Mouse (Mus musculus) hindbrain, embryonic 11.5 days (tissue): ENCODE measurements around the gene Ptprh. TPM values are rescaled to one million over a fixed set of nuclear protein-coding genes. Genes with fewer than 3 reads are reported as not detected.
"Not testable (repeated sequence)": the region's sequence is repeated elsewhere in the genome, so short reads cannot be mapped to it uniquely, and the experiment has no call there.

Source experiments
- ATAC-seq: fragments of 200-750 bp; cut with Nextera tagmentation; 2 replicates; pipeline ENCODE4 v1.8.0; 2017; ENCODE audit warnings: mild to moderate bottlenecking, moderate TSS enrichment, moderate library complexity; ENCODE audit not compliant: low FRiP score
- DNase-seq: peaks from one replicate; pipeline ENCODE4 v3.0.0-alpha.2; 2015; ENCODE audit warnings: low spot score
- H3K27ac ChIP-seq: fragments of 300-500 bp; sonication (generic); 2 replicates; pipeline ENCODE4 v1.5.1; 2014; ENCODE audit warnings: mild to moderate bottlenecking, low read depth, low read length
- H3K27me3 ChIP-seq: fragments of 300-500 bp; sonication (generic); 2 replicates; pipeline ENCODE4 v1.6.1; 2014; ENCODE audit warnings: mild to moderate bottlenecking, low read length, moderate library complexity, mixed read lengths; ENCODE audit not compliant: control insufficient read depth, insufficient read depth
- H3K36me3 ChIP-seq: fragments of 300-500 bp; sonication (generic); 2 replicates; pipeline ENCODE4 v1.6.1; 2014; ENCODE audit warnings: mild to moderate bottlenecking, low read length, moderate library complexity, mixed read lengths; ENCODE audit not compliant: control insufficient read depth, insufficient read depth
- H3K4me1 ChIP-seq: fragments of 300-500 bp; sonication (generic); replicated peaks from 2 replicates; pipeline ENCODE4 v1.6.1; 2014; ENCODE audit warnings: low read length, mixed read lengths; ENCODE audit not compliant: control insufficient read depth, insufficient read depth
- H3K4me2 ChIP-seq: fragments of 300-500 bp; sonication (generic); replicated peaks from 2 replicates; pipeline ENCODE4 v1.6.1; 2014; ENCODE audit warnings: mild to moderate bottlenecking, low read depth, low read length
- H3K4me3 ChIP-seq: fragments of 300-500 bp; sonication (generic); 2 replicates; pipeline ENCODE4 v1.5.1; 2014; ENCODE audit warnings: low read depth, low read length
- H3K9ac ChIP-seq: fragments of 300-500 bp; sonication (generic); 2 replicates; pipeline ENCODE4 v1.6.1; 2014; ENCODE audit warnings: low read depth, low read length
- H3K9me3 ChIP-seq: fragments of 300-500 bp; sonication (generic); 2 replicates; pipeline ENCODE4 v1.6.1; 2016; ENCODE audit warnings: low read length; ENCODE audit not compliant: control insufficient read depth
- WGBS: fragments of 180-500 bp; shearing (Covaris S2); extraction: QIAGEN DNeasy Blood & Tissue Kit; methylation state at CpG from one replicate; pipeline ENCODE4 v1.1.7; 2014; 5-methylcytosine and 5-hydroxymethylcytosine counted together
- polyA plus RNA-seq: library from polyadenylated mRNA; unstranded; fragments of >200 nt; fragmentation: Nextera tagmentation; extraction: Ambion mirVana; gene quantifications from 2 replicates; pipeline ENCODE4 v1.2.1, GENCODE M21; 2014

Gene Ptprh
- polyA plus RNA-seq, 1 experiment from 2014 or later = not detected

DNA sequence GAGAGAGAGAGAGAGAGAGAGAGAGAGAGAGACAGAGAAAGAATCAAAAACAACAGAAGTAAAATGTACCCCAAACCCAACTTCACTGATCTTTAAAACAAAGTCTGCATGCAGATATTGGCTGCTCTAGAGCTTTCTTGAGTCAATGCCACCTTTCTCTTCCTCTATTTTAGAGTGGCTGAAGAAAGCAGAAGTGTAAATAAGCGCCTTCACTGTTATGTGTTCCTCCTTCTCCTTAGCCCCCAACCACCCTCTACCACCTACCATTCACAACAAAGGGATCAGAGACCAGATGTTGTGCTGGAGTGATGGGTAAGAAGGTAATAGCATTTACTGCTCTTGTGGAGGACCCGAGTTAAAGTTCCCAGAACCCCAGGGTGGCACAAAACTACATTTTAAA lies 31.5 kb downstream of the Ptprh start:
- not testable (repeated sequence) for H3K9ac ChIP-seq, H3K27ac ChIP-seq, H3K4me3 ChIP-seq, H3K9me3 ChIP-seq, H3K27me3 ChIP-seq, H3K36me3 ChIP-seq, H3K4me2 ChIP-seq, ATAC-seq, DNase-seq, H3K4me1 ChIP-seq
- WGBS = 85% methylated on average over 2 of the region's 2 CpGs

DNA sequence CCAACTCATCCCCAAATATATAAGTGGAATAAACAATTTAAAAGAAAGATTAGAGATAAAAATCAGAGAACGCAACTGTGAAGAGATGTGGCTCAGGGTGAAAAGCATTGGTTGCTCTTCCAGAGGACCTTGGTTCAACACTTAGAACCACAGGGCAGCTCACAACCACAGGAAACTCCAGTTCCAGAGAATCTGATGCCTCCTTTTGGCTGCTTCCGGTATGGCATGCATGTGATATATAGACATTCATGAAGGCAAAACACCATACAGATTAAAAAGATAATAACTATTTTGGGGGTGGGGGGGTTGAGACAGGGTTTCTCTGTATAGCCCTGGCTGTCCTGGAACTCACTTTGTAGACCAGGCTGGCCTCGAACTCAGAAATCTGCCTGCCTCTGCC lies 41.2 kb downstream of the Ptprh start:
- WGBS = 94% methylated on average over 3 of the region's 3 CpGs
- ATAC-seq = no peak
- Histone ChIP-seq H3K9ac (no peak overlapping the region), H3K36me3 (no peaks in the 10 kb centered on the region), H3K27ac (no peak overlapping the region), H3K4me2 (no peak overlapping the region), H3K27me3 (no peaks in the 10 kb centered on the region), H3K4me3 (no peak overlapping the region), H3K4me1 (no peaks in the 10 kb centered on the region), H3K9me3 (no peaks in the 10 kb centered on the region)
- no peak for DNase-seq

GRCm38 (mm10) chr7:4557167-4557560 lies 46.7 kb downstream of the Ptprh start:
- WGBS = 78% methylated on average over 6 of the region's 6 CpGs
- Histone ChIP-seq H3K9me3 (no peaks in the 10 kb centered on the region), H3K4me1 (no peaks in the 10 kb centered on the region), H3K4me3 (no peak overlapping the region; the same call in 1 of the 2 replicates), H3K27me3 (no peaks in the 10 kb centered on the region), H3K4me2 (no peak overlapping the region), H3K36me3 (no peaks in the 10 kb centered on the region), H3K27ac (no peak overlapping the region), H3K9ac (no peak overlapping the region)
- peak; percentile 28; the same call in 1 of the 2 replicates for ATAC-seq
- no peak for DNase-seq

DNA sequence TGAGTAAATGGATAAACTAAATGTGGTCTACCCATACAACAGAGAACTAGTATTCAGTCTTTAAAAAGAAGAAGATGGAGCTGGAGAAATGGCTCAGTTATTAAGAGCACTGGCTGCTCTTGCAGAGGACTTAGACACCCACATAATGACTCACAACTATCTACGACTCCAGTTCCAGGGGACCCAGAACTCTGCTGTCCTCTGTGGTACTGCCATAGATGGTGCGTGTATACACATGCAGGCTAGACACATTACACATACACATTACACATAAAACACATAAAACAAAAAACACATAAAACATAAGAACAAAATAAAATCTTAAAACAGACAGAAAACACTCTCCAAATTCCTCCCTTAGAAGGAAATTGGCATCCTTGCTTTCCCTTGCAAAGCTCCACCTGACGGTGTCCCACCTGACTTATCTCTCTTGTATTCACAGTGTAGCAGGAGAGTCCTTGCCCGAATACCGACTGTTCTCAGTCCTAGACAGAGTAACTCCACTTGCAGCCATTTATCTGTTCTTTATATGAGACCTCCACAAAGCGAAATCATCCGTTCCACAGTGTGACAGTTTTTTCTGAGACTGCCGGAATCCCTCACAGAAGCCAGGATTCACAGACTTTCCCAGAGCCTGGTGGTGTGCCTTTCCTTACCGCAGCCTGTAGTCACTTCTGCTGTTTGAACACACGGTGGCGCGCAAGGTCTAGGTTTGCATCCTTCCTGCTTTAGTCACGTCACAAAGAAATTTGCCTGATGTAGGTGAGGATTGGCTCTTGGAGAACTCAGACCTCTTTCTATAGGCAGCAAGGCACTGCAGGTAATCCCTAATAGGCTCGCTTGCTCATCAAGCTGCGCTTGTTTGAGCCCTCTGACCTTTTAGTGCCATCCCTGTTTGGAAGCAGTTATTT lies 47.3 kb downstream of the Ptprh start:
- peak; percentile 90 for ATAC-seq
- Histone ChIP-seq H3K4me3 (no peak overlapping the region; the same call in 1 of the 2 replicates), H3K9me3 (no peaks in the 10 kb centered on the region), H3K27me3 (no peaks in the 10 kb centered on the region), H3K36me3 (no peaks in the 10 kb centered on the region), H3K27ac (no peak overlapping the region), H3K4me2 (no peak overlapping the region), H3K9ac (no peak overlapping the region), H3K4me1 (no peaks in the 10 kb centered on the region)
- 23% methylated on average over 15 of the region's 15 CpGs for whole genome bisulfite sequencing
- peak; percentile 92 for DNase-seq

GRCm38 (mm10) chr7:4547221-4547641 lies 56.6 kb downstream of the Ptprh start, which contains the start of gene Syt5:
Syt5 (minus strand) TSS chr7:4547541.
- H3K9ac ChIP-seq = peak within 1 kb of the TSS; percentile 53
- DNase-seq (peak; percentile 68), ATAC-seq (peak; percentile 67)
- peak within 1 kb of the TSS; percentile 79 for H3K4me2 ChIP-seq
- no peaks in the 10 kb centered on the region; the same call in 1 of the 2 replicates for H3K4me1 ChIP-seq
- H3K27ac ChIP-seq = peak within 1 kb of the TSS; percentile 67
- no peaks in the 10 kb centered on the region for H3K36me3 ChIP-seq
- peak within 1 kb of the TSS; percentile 43 for H3K4me3 ChIP-seq
- WGBS = 5% methylated on average over 26 of the region's 33 CpGs
- no peaks in the 10 kb centered on the region for H3K27me3 ChIP-seq
- no peaks in the 10 kb centered on the region for H3K9me3 ChIP-seq

GRCm38 (mm10) chr7:4546591-4547131 lies 57.2 kb downstream of the Ptprh start:
- H3K9me3 ChIP-seq = no peaks in the 10 kb centered on the region
- no peaks in the 10 kb centered on the region for H3K36me3 ChIP-seq
- ATAC-seq (peak; percentile 95), DNase-seq (peak; percentile 96)
- H3K27me3 ChIP-seq = no peaks in the 10 kb centered on the region
- peak overlapping the region; percentile 53 for H3K9ac ChIP-seq
- WGBS = 2% methylated on average over 26 of the region's 26 CpGs
- H3K4me3 ChIP-seq = peak overlapping the region; percentile 43
- H3K4me2 ChIP-seq = peak overlapping the region; percentile 79
- H3K4me1 ChIP-seq = no peaks in the 10 kb centered on the region; the same call in 1 of the 2 replicates
- H3K27ac ChIP-seq = peak overlapping the region; percentile 67

DNA sequence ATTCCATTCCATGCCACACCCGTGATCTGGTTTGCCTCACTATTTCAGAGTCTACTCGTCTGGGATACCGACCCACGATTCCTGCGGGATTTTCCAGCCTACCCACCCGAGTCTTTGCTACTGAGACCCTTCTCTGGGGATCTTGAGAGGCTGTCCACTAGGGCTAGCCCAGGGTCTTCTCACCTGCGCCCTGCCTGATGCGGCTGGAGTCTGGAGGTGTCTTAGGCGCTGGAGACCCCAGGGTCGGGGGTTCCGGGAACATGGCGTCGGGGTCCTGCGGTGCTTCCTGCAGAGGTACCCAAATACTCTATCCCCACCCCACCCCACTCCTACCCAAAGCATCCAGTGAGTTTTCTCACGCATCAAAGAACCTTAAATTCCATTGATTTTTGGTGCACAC lies 57.8 kb downstream of the Ptprh start:
- peak overlapping the region; percentile 79 for H3K4me2 ChIP-seq
- no peak overlapping the region for H3K27ac ChIP-seq
- peak overlapping the region; percentile 43 for H3K4me3 ChIP-seq

GRCm38 (mm10) chr7:4542013-4542412 lies 61.8 kb downstream of the Ptprh start:
- Histone ChIP-seq H3K4me1 (no peaks in the 10 kb centered on the region; the same call in 1 of the 2 replicates), H3K4me2 (no peak overlapping the region), H3K36me3 (no peaks in the 10 kb centered on the region), H3K27me3 (no peaks in the 10 kb centered on the region), H3K9ac (no peak overlapping the region), H3K4me3 (no peak overlapping the region), H3K9me3 (no peaks in the 10 kb centered on the region), H3K27ac (no peak overlapping the region)
- DNase-seq = no peak
- no peak for ATAC-seq
- 36% methylated on average over 17 of the region's 17 CpGs for WGBS

More for the DNA sequence above, 57.8 kb downstream of the Ptprh start:
- ATAC-seq (peak; percentile 62), DNase-seq (peak; percentile 7)
- H3K4me1 ChIP-seq = no peaks in the 10 kb centered on the region; the same call in 1 of the 2 replicates
- H3K9me3 ChIP-seq = no peaks in the 10 kb centered on the region
- 71% methylated on average over 15 of the region's 15 CpGs for WGBS
- no peaks in the 10 kb centered on the region for H3K27me3 ChIP-seq
- no peaks in the 10 kb centered on the region for H3K36me3 ChIP-seq
- peak overlapping the region; percentile 53; the same call in 1 of the 2 replicates for H3K9ac ChIP-seq
